Mouse (Mus musculus) macrophage (primary cell): ENCODE data around the gene Ak1. TPM values are rescaled to one million over a fixed set of nuclear protein-coding genes. Genes with fewer than 3 reads are reported as not detected.

Experiments
- polyA plus RNA-seq: library from polyadenylated mRNA; stranded (reverse); fragments of 250-400 nt; gene quantifications from 3 replicates; pipeline ENCODE4 v1.2.4, GENCODE M21; 2018; ENCODE audit warnings: inconsistent platforms

The Ak1 gene
- polyA plus RNA-seq, 1 experiment from 2014 or later, result 3.0 TPM

Other genes with a start within 250 kb of the Ak1 start
- 22.2 to 62.2 TPM (median 53.7 TPM) in 3 replicates for gene 1110008P14Rik, start 239.8 kb upstream of the Ak1 start, polyA plus RNA-seq
- gene Lcn2, start 233.5 kb upstream of the Ak1 start, polyA plus RNA-seq, result 2.6 to 16.1 TPM (median 12.6 TPM) in 3 replicates
- 7.9 to 14.2 TPM (median 9.4 TPM) in 3 replicates for gene Ptges2, start 225.9 kb upstream of the Ak1 start, polyA plus RNA-seq
- gene Naif1, start 171.3 kb upstream of the Ak1 start, polyA plus RNA-seq, result 3.2 to 3.8 TPM (median 3.8 TPM) in 3 replicates
- gene Slc25a25, start 170.3 kb upstream of the Ak1 start, polyA plus RNA-seq, result 7.1 to 13.2 TPM (median 12.2 TPM) in 3 replicates
- gene Fam102a, start 86.4 kb upstream of the Ak1 start, polyA plus RNA-seq, result 3.5 to 9.1 TPM (median 3.9 TPM) in 3 replicates
- 48.3 to 76.8 TPM (median 72.3 TPM) in 3 replicates for gene Dpm2, start 50.9 kb upstream of the Ak1 start, polyA plus RNA-seq
- not detected in 3 replicates for gene Pip5kl1, start 47.0 kb upstream of the Ak1 start, polyA plus RNA-seq
- gene 9430097D07Rik, start 46.1 kb upstream of the Ak1 start, polyA plus RNA-seq, result not detected in 3 replicates
- 30.1 to 43.5 TPM (median 34.6 TPM) in 3 replicates for gene St6galnac4, start 34.7 kb upstream of the Ak1 start, polyA plus RNA-seq
- gene St6galnac6, start 22.0 kb upstream of the Ak1 start, polyA plus RNA-seq, result 24.8 to 53.9 TPM (median 25.2 TPM) in 3 replicates
- gene Eng, start 24.8 kb downstream of the Ak1 start, polyA plus RNA-seq, result 25.0 to 28.5 TPM (median 26.4 TPM) in 3 replicates
- gene Fpgs, start 82.4 kb downstream of the Ak1 start, polyA plus RNA-seq, result 2.8 to 10.3 TPM (median 3.5 TPM) in 3 replicates
- gene Cdk9, start 91.3 kb downstream of the Ak1 start, polyA plus RNA-seq, result 99.2 to 144 TPM (median 121 TPM) in 3 replicates
- gene Sh2d3c, start 99.3 kb downstream of the Ak1 start, polyA plus RNA-seq, result 9.3 to 12.5 TPM (median 9.9 TPM) in 3 replicates
- gene 6330409D20Rik, start 119.3 kb downstream of the Ak1 start, polyA plus RNA-seq, result not detected in 3 replicates
- 19.2 to 50.7 TPM (median 39.7 TPM) in 3 replicates for gene Tor2a, start 135.5 kb downstream of the Ak1 start, polyA plus RNA-seq
- not detected in 3 replicates for gene Ttc16, start 153.9 kb downstream of the Ak1 start, polyA plus RNA-seq
- gene Ptrh1, start 154.0 kb downstream of the Ak1 start, polyA plus RNA-seq, result 8.1 to 11.9 TPM (median 9.0 TPM) in 3 replicates
- gene Cfap157, start 162.7 kb downstream of the Ak1 start, polyA plus RNA-seq, result not detected in 3 replicates
- gene Stxbp1, start 225.5 kb downstream of the Ak1 start, polyA plus RNA-seq, result 9.7 to 16.3 TPM (median 12.2 TPM) in 3 replicates